Mouse (Mus musculus) embryonic facial prominence, embryonic 12.5 days (tissue): ENCODE data around the gene Cldn7. TPM values are rescaled to one million over a fixed set of nuclear protein-coding genes. Genes with fewer than 3 reads are reported as not detected.
A peak's percentile ranks its signal among the peaks of the same experiment; 100 is the strongest.

ENCODE experiments used
- ATAC-seq: fragments of 200-750 bp; cut with Nextera tagmentation; 2 replicates; pipeline ENCODE4 v1.8.0; 2017; ENCODE audit not compliant: insufficient number of reproducible peaks, insufficient read depth, low FRiP score, low TSS enrichment
- H3K27ac ChIP-seq: fragments of 300-500 bp; sonication (generic); 2 replicates; pipeline ENCODE4 v1.5.1; 2016; ENCODE audit warnings: mild to moderate bottlenecking
- H3K27me3 ChIP-seq: fragments of 300-500 bp; sonication (generic); 2 replicates; pipeline ENCODE4 v1.6.1; 2016; ENCODE audit warnings: mild to moderate bottlenecking, moderate library complexity
- H3K36me3 ChIP-seq: fragments of 300-500 bp; sonication (generic); 2 replicates; pipeline ENCODE4 v1.6.1; 2016; ENCODE audit warnings: mild to moderate bottlenecking
- H3K4me1 ChIP-seq: fragments of 300-500 bp; sonication (generic); 2 replicates; pipeline ENCODE4 v1.6.1; 2016
- H3K4me2 ChIP-seq: fragments of 300-500 bp; sonication (generic); replicated peaks from 2 replicates; pipeline ENCODE4 v1.6.1; 2016; ENCODE audit warnings: mild to moderate bottlenecking, moderate library complexity
- H3K4me3 ChIP-seq: fragments of 300-500 bp; sonication (generic); 2 replicates; pipeline ENCODE4 v1.5.1; 2016; ENCODE audit warnings: mild to moderate bottlenecking
- H3K9ac ChIP-seq: fragments of 300-500 bp; sonication (generic); 2 replicates; pipeline ENCODE4 v1.6.1; 2016; ENCODE audit warnings: mild to moderate bottlenecking, moderate library complexity
- H3K9me3 ChIP-seq: fragments of 300-500 bp; sonication (generic); 2 replicates; pipeline ENCODE4 v1.6.1; 2016; ENCODE audit warnings: mild to moderate bottlenecking, moderate library complexity
- WGBS: fragments of 180-500 bp; shearing (Covaris S2); methylation state at CpG from one replicate; pipeline ENCODE4 v1.1.7; 2016; 5-methylcytosine and 5-hydroxymethylcytosine counted together
- polyA plus RNA-seq: library from polyadenylated mRNA; unstranded; fragments of >200 nt; fragmentation: Nextera tagmentation; extraction: Ambion mirVana; gene quantifications from 2 replicates; pipeline ENCODE4 v1.2.1, GENCODE M21; 2016

The Cldn7 gene
- polyA plus RNA-seq, 1 experiment from 2014 or later = 29.6 TPM

- Histone ChIP-seq H3K36me3 (peaks cover 44% of the 10 kb centered on the region), H3K27ac (no peak overlapping the region), H3K9me3 (no peaks in the 10 kb centered on the region), H3K4me3 (peak overlapping the region; percentile 77; the same call in 1 of the 2 replicates), H3K4me1 (peaks cover 15% of the 10 kb centered on the region), H3K27me3 (no peaks in the 10 kb centered on the region), H3K4me2 (peak overlapping the region; percentile 66; the same call in 1 of the 2 replicates), H3K9ac (0 out of 2 replicates have a peak overlapping the region, but pooled peaks have one; percentile 87)
- 97% methylated on average over 3 of the region's 3 CpGs for WGBS
- no peak for ATAC-seq
Measured at GRCm38 (mm10) chr11:69992932-69993331, 28.4 kb downstream of the Cldn7 start.

- no peak overlapping the region for H3K9ac ChIP-seq
- H3K27me3 ChIP-seq = no peaks in the 10 kb centered on the region
- peaks cover 44% of the 10 kb centered on the region for H3K36me3 ChIP-seq
- no peak for ATAC-seq
- H3K27ac ChIP-seq = 0 out of 2 replicates have a peak overlapping the region, but pooled peaks have one; percentile 23
- peak overlapping the region; percentile 51 for H3K4me2 ChIP-seq
- peaks cover 19% of the 10 kb centered on the region for H3K4me1 ChIP-seq
- peak overlapping the region; percentile 81; the same call in 1 of the 2 replicates for H3K4me3 ChIP-seq
- 85% methylated on average over 11 of the region's 11 CpGs for WGBS
- H3K9me3 ChIP-seq = no peaks in the 10 kb centered on the region
Measured at GRCm38 (mm10) chr11:69994401-69995090, 30.0 kb downstream of the Cldn7 start.

GRCm38 (mm10) chr11:69995391-69995960 is 30.9 kb downstream of the Cldn7 start, which contains the start of gene Phf23:
Gene Phf23, plus strand, starts transcription at chr11:69995777.
- peak within 1 kb of the TSS; percentile 99 for H3K27ac ChIP-seq
- H3K9ac ChIP-seq = peak within 1 kb of the TSS; percentile 95
- ATAC-seq = peak; percentile 82
- no peaks in the 10 kb centered on the region for H3K9me3 ChIP-seq
- peak within 1 kb of the TSS; percentile 81 for H3K4me3 ChIP-seq
- peaks cover 22% of the 10 kb centered on the region for H3K4me1 ChIP-seq
- H3K27me3 ChIP-seq = no peaks in the 10 kb centered on the region
- peaks cover 42% of the 10 kb centered on the region for H3K36me3 ChIP-seq
- peak within 1 kb of the TSS; percentile 51 for H3K4me2 ChIP-seq
- WGBS = under 1% methylated on average over 36 of the region's 36 CpGs

GRCm38 (mm10) chr11:69996161-69997061 is 31.8 kb downstream of the Cldn7 start:
- 1% methylated on average over 60 of the region's 66 CpGs for WGBS
- Histone ChIP-seq H3K4me2 (peak overlapping the region; percentile 51), H3K27me3 (no peaks in the 10 kb centered on the region), H3K9ac (peak overlapping the region; percentile 95), H3K4me3 (peak overlapping the region; percentile 81), H3K9me3 (no peaks in the 10 kb centered on the region), H3K27ac (peak overlapping the region; percentile 99), H3K4me1 (peaks cover 22% of the 10 kb centered on the region), H3K36me3 (peaks cover 42% of the 10 kb centered on the region)
- peak; percentile 0; the same call in 1 of the 2 replicates for ATAC-seq

- no peaks in the 10 kb centered on the region for H3K27me3 ChIP-seq
Measured at GRCm38 (mm10) chr11:69997070-69997509, 32.5 kb downstream of the Cldn7 start.

GRCm38 (mm10) chr11:69998567-69999491 is 34.2 kb downstream of the Cldn7 start:
- ATAC-seq = no peak
- H3K27me3 ChIP-seq = no peaks in the 10 kb centered on the region
- 0 out of 2 replicates have a peak overlapping the region, but pooled peaks have one; percentile 81 for H3K4me3 ChIP-seq
- peaks cover 35% of the 10 kb centered on the region for H3K36me3 ChIP-seq
- no peak overlapping the region for H3K4me2 ChIP-seq
- WGBS = 94% methylated on average over 27 of the region's 27 CpGs
- peaks cover 39% of the 10 kb centered on the region for H3K4me1 ChIP-seq
- peak overlapping the region; percentile 43; the same call in 1 of the 2 replicates for H3K9ac ChIP-seq
- H3K9me3 ChIP-seq = no peaks in the 10 kb centered on the region
- 0 out of 2 replicates have a peak overlapping the region, but pooled peaks have one; percentile 41 for H3K27ac ChIP-seq

More at GRCm38 (mm10) chr11:69997070-69997509, 32.5 kb downstream of the Cldn7 start:
- ATAC-seq = peak; percentile 18
- H3K9ac ChIP-seq = peak overlapping the region; percentile 95
- H3K36me3 ChIP-seq = peaks cover 42% of the 10 kb centered on the region
- no peaks in the 10 kb centered on the region for H3K9me3 ChIP-seq
- peak overlapping the region; percentile 99 for H3K27ac ChIP-seq
- WGBS = under 1% methylated on average over 38 of the region's 44 CpGs
- H3K4me3 ChIP-seq = peak overlapping the region; percentile 81
- H3K4me2 ChIP-seq = peak overlapping the region; percentile 51
- peaks cover 29% of the 10 kb centered on the region for H3K4me1 ChIP-seq

- 85% methylated on average over 8 of the region's 8 CpGs for WGBS
- H3K4me3 ChIP-seq = peak overlapping the region; percentile 81; the same call in 1 of the 2 replicates
- no peaks in the 10 kb centered on the region for H3K27me3 ChIP-seq
- ATAC-seq = no peak
- no peak overlapping the region for H3K9ac ChIP-seq
- peaks cover 30% of the 10 kb centered on the region for H3K36me3 ChIP-seq
- H3K9me3 ChIP-seq = no peaks in the 10 kb centered on the region
- peaks cover 39% of the 10 kb centered on the region for H3K4me1 ChIP-seq
- peak overlapping the region; percentile 70; the same call in 1 of the 2 replicates for H3K27ac ChIP-seq
- peak overlapping the region; percentile 37; the same call in 1 of the 2 replicates for H3K4me2 ChIP-seq
Measured at GRCm38 (mm10) chr11:69999666-70000065, 35.1 kb downstream of the Cldn7 start.

GRCm38 (mm10) chr11:70000396-70000898 is 35.9 kb downstream of the Cldn7 start, which contains the start of gene Dvl2:
Gene Dvl2, plus strand, starts transcription at chr11:70000595.
- Histone ChIP-seq H3K9me3 (no peaks in the 10 kb centered on the region), H3K4me3 (peak within 1 kb of the TSS; percentile 81), H3K9ac (peak within 1 kb of the TSS; percentile 72), H3K4me1 (peaks cover 39% of the 10 kb centered on the region), H3K27me3 (no peaks in the 10 kb centered on the region), H3K27ac (peak within 1 kb of the TSS; percentile 98), H3K4me2 (peak within 1 kb of the TSS; percentile 93), H3K36me3 (peaks cover 36% of the 10 kb centered on the region)
- under 1% methylated on average over 47 of the region's 48 CpGs for WGBS
- ATAC-seq = peak; percentile 65

- H3K9me3 ChIP-seq = no peaks in the 10 kb centered on the region
- peaks cover 43% of the 10 kb centered on the region for H3K36me3 ChIP-seq
- ATAC-seq = no peak
- peak overlapping the region; percentile 72 for H3K9ac ChIP-seq
- peaks cover 39% of the 10 kb centered on the region for H3K4me1 ChIP-seq
- peak overlapping the region; percentile 93 for H3K4me2 ChIP-seq
- 12% methylated on average over 8 of the region's 8 CpGs for WGBS
- no peaks in the 10 kb centered on the region for H3K27me3 ChIP-seq
- peak overlapping the region; percentile 98 for H3K27ac ChIP-seq
- peak overlapping the region; percentile 81 for H3K4me3 ChIP-seq
Measured at GRCm38 (mm10) chr11:70001159-70001558, 36.6 kb downstream of the Cldn7 start.

GRCm38 (mm10) chr11:70001865-70002264 is 37.3 kb downstream of the Cldn7 start:
- H3K9ac ChIP-seq = peak overlapping the region; percentile 24; the same call in 1 of the 2 replicates
- H3K36me3 ChIP-seq = peaks cover 50% of the 10 kb centered on the region
- H3K4me1 ChIP-seq = peaks cover 39% of the 10 kb centered on the region

More at GRCm38 (mm10) chr11:70001865-70002264, 37.3 kb downstream of the Cldn7 start:
- Histone ChIP-seq H3K4me3 (peak overlapping the region; percentile 81), H3K27ac (no peak overlapping the region), H3K4me2 (peak overlapping the region; percentile 93), H3K9me3 (no peaks in the 10 kb centered on the region), H3K27me3 (no peaks in the 10 kb centered on the region)
- no peak for ATAC-seq
